27 mouse cellular contexts compared by ENCODE assay signal in the genomic region with DNA sequence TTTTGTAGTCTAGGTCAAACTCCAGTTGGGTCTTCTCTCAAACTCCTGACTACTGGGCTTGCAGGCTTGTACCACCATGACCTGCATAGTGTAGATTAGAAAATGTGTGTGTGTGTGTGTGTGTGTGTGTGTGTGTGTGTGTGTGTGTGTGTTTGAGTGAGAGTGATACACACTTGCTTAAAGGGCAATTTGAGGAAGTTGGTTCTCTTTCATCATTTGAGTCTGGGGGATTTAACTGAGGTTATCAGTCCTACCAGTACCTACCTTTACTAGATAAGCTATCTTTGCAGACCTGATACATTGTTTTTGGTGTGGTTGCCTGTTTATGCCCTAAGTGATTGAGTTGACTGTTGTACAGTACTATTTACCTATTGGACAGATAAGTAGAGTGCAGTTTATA. TPM values are rescaled to one million over a fixed set of nuclear protein-coding genes. Genes with fewer than 3 reads are reported as not detected.
DNase-seq lines count a peak whose midpoint lies in the region; ATAC-seq and TF ChIP-seq lines count a peak whose summit lies in the region.
"Had no signal": no experiment of that assay in that cellular context is flagged by ENCODE, and none has a peak within 500 bp of the region (broad histone marks: within the 10 kb centered on the region; RNA-seq: fewer than 3 reads in every experiment).

No protein-coding gene starts in this region.

- H3K36me3 ChIP-seq in CH12.LX (replicated peaks in 1 of 2; ENCODE audit: control insufficient read depth in 1 of 2, insufficient read depth in 1 of 2, low read length in 1 of 2) = peaks cover 3 to 23% of the 10 kb centered on the region in 2 experiments
- H3K36me3 ChIP-seq in liver, embryonic 14.5 days (replicated peaks; ENCODE audit: control insufficient read depth, insufficient read depth, low read depth) = peaks cover 3% of the 10 kb centered on the region
- no peaks in the 10 kb centered on the region for H3K36me3 ChIP-seq in hindbrain, embryonic 16.5 days (ENCODE audit: control insufficient read depth, insufficient read depth, low read length)
- H3K36me3 ChIP-seq: embryonic facial prominence, embryonic 15.5 days; heart, embryonic 10.5 days; heart, embryonic 15.5 days; hindbrain, embryonic 12.5 days; lung, embryonic 15.5 days; midbrain, embryonic 15.5 days had no signal

- H3K79me2 ChIP-seq in CH12.LX (replicated peaks; ENCODE audit: control insufficient read depth, extremely low read depth, insufficient read depth, poor library complexity, severe bottlenecking) = peaks cover 87% of the 10 kb centered on the region

- H3K9ac ChIP-seq in CH12.LX (ENCODE audit: insufficient read depth, low read depth) = no peak overlapping the region
- no peak overlapping the region for H3K9ac ChIP-seq in liver, embryonic 14.5 days (replicated peaks)
- H3K9ac ChIP-seq in hindbrain, embryonic 16.5 days (ENCODE audit: low read depth, low read length) = no peak overlapping the region
- H3K9ac ChIP-seq: embryonic facial prominence, embryonic 15.5 days; heart, embryonic 15.5 days; hindbrain, embryonic 12.5 days; lung, embryonic 15.5 days; midbrain, embryonic 15.5 days had no signal

- no peak for DNase-seq in CH12.LX (ENCODE audit: extremely low read depth)
- no peak for DNase-seq in liver, embryonic 14.5 days (ENCODE audit: low read depth in 3 of 3, low spot score in 3 of 3)
- DNase-seq in layer of hippocampus, adult 2 months (ENCODE audit: low spot score in 2 of 2) = no peak
- no peak for DNase-seq in lung, postnatal 10 days
- DNase-seq in thymus, adult 18-20 months = no peak
- DNase-seq: adrenal gland, postnatal 25 days; cerebellum, adult 2 months; cerebellum, postnatal 14 days; gastrocnemius, postnatal 14 days; heart, adult 11 months; kidney, adult 8-10 months; left cerebral cortex, postnatal 4 days; right cerebral cortex, postnatal 4 days had no signal

- peak; percentile 47; the same call in 1 of the 2 replicates for ATAC-seq in liver, embryonic 14.5 days (ENCODE audit: insufficient read depth)
- 0 out of 2 replicates have a peak, but pooled peaks have one; percentile 23 for ATAC-seq in megakaryocyte, adult 5-6 weeks (ENCODE audit: poor library complexity, severe bottlenecking)
- ATAC-seq in hindbrain, embryonic 16.5 days = no peak
- ATAC-seq: forebrain, embryonic 14.5 days; intestine, embryonic 16.5 days; midbrain, embryonic 15.5 days had no signal

- TF ChIP-seq RAD21 in CH12.LX (IDR thresholded peaks at IDR 0.05; ENCODE audit: low read depth, low read length) = no peak

- no peak overlapping the region for H3K27ac ChIP-seq in CH12.LX (ENCODE audit: insufficient read depth, low read depth)
- peak overlapping the region; percentile 24 for H3K27ac ChIP-seq in bone marrow macrophage, adult 2 months (ENCODE audit: insufficient read depth, low read depth, low read length)
- H3K27ac ChIP-seq in liver, embryonic 14.5 days = no peak overlapping the region
- H3K27ac ChIP-seq in layer of hippocampus, adult 2 months = no peak overlapping the region
- H3K27ac ChIP-seq in hindbrain, embryonic 16.5 days (ENCODE audit: low read depth, low read length) = no peak overlapping the region
- H3K27ac ChIP-seq: embryonic facial prominence, embryonic 10.5 days; embryonic facial prominence, embryonic 15.5 days; heart, embryonic 10.5 days; heart, embryonic 15.5 days; hindbrain, embryonic 12.5 days; kidney, postnatal 0 days; lung, embryonic 15.5 days; midbrain, embryonic 10.5 days; midbrain, embryonic 15.5 days had no signal

- dilution Hi-C loops in CH12.LX (cut with MboI; ENCODE audit: extremely low pct_ligation_motif_present, extremely low pct_unique_long_range_greater_than_20kb, low sequenced_read_pairs) = no loop called here

- in situ Hi-C loops in CH12.LX (cut with MboI; ENCODE audit: low pct_ligation_motif_present, low pct_unique_long_range_greater_than_20kb, low sequenced_read_pairs) = no loop called here

- no peak for TF ChIP-seq POLR2A in CH12.LX (IDR thresholded peaks at IDR 0.05; ENCODE audit: low read depth, low read length)
- TF ChIP-seq POLR2A in bone marrow macrophage, adult 2 months (IDR thresholded peaks at IDR 0.05; ENCODE audit: borderline replicate concordance, low read depth, low read length) = no peak

- peak overlapping the region; percentile 29; the same call in 1 of the 2 replicates for H3K4me2 ChIP-seq in CH12.LX (ENCODE audit: insufficient read depth, low read depth, poor library complexity, severe bottlenecking)
- H3K4me2 ChIP-seq in liver, embryonic 14.5 days (ENCODE audit: low read depth) = no peak overlapping the region
- no peak overlapping the region for H3K4me2 ChIP-seq in hindbrain, embryonic 16.5 days (ENCODE audit: low read length)
- H3K4me2 ChIP-seq: embryonic facial prominence, embryonic 15.5 days; heart, embryonic 15.5 days; hindbrain, embryonic 12.5 days; lung, embryonic 15.5 days; midbrain, embryonic 15.5 days had no signal

- no peaks in the 10 kb centered on the region for H3K27me3 ChIP-seq in CH12.LX (replicated peaks)
- no peaks in the 10 kb centered on the region for H3K27me3 ChIP-seq in liver, embryonic 14.5 days (ENCODE audit: control insufficient read depth, insufficient read depth, low read length)
- H3K27me3 ChIP-seq in hindbrain, embryonic 16.5 days (replicated peaks; ENCODE audit: control insufficient read depth, insufficient read depth, low read length) = no peaks in the 10 kb centered on the region
- H3K27me3 ChIP-seq: embryonic facial prominence, embryonic 15.5 days; heart, embryonic 15.5 days; hindbrain, embryonic 12.5 days; lung, embryonic 15.5 days; midbrain, embryonic 15.5 days had no signal

- TF ChIP-seq EP300 in CH12.LX (IDR thresholded peaks at IDR 0.05; ENCODE audit: low read length) = no peak
- TF ChIP-seq EP300 in liver, embryonic 14.5 days (IDR thresholded peaks at IDR 0.05; ENCODE audit: low read depth) = peak; percentile 30; the same call in 1 of the 2 replicates

- no peak for TF ChIP-seq CTCF in CH12.LX (conservative IDR thresholded peaks at IDR 0.05 in 1 of 2, IDR thresholded peaks at IDR 0.05 in 1 of 2; ENCODE audit: low read depth in 2 of 2, low read length in 2 of 2)
- TF ChIP-seq CTCF in bone marrow macrophage, adult 2 months (IDR thresholded peaks at IDR 0.05; ENCODE audit: low read depth, low read length) = no peak
- TF ChIP-seq CTCF in liver, embryonic 14.5 days (IDR thresholded peaks at IDR 0.05; ENCODE audit: low read depth) = no peak
- TF ChIP-seq CTCF in layer of hippocampus, adult 2 months (conservative IDR thresholded peaks at IDR 0.05) = no peak

- H3K9me3 ChIP-seq in CH12.LX (replicated peaks; ENCODE audit: low read length) = no peaks in the 10 kb centered on the region
- H3K9me3 ChIP-seq in liver, embryonic 14.5 days (ENCODE audit: control insufficient read depth, low read length) = no peaks in the 10 kb centered on the region
- no peaks in the 10 kb centered on the region for H3K9me3 ChIP-seq in hindbrain, embryonic 16.5 days (ENCODE audit: control insufficient read depth, low read length)
- H3K9me3 ChIP-seq: embryonic facial prominence, embryonic 10.5 days; embryonic facial prominence, embryonic 15.5 days; heart, embryonic 10.5 days; heart, embryonic 15.5 days; hindbrain, embryonic 12.5 days; lung, embryonic 15.5 days; midbrain, embryonic 10.5 days; midbrain, embryonic 15.5 days had no signal

- H3K4me1 ChIP-seq in CH12.LX (ENCODE audit: control insufficient read depth in 1 of 2, insufficient read depth in 2 of 2) = peaks cover 3 to 26% of the 10 kb centered on the region in 2 experiments; a peak in 3 of 4 replicates
- H3K4me1 ChIP-seq in bone marrow macrophage, adult 2 months (ENCODE audit: control insufficient read depth, insufficient read depth, low read length) = peaks cover 30% of the 10 kb centered on the region
- H3K4me1 ChIP-seq in liver, embryonic 14.5 days (replicated peaks; ENCODE audit: control insufficient read depth in 2 of 2, insufficient read depth in 2 of 2, low read length in 1 of 2) = peaks cover 20 to 35% of the 10 kb centered on the region in 2 experiments
- H3K4me1 ChIP-seq in hindbrain, embryonic 16.5 days (ENCODE audit: control insufficient read depth, insufficient read depth, low read depth, low read length) = peaks cover 7% of the 10 kb centered on the region

- H3K4me3 ChIP-seq in CH12.LX (replicated peaks in 1 of 3; ENCODE audit: low read depth in 2 of 3, low read length in 2 of 3, poor library complexity in 1 of 3) = no peak overlapping the region
- H3K4me3 ChIP-seq in bone marrow macrophage, adult 2 months (ENCODE audit: insufficient read depth, low read length) = no peak overlapping the region
- H3K4me3 ChIP-seq in liver, embryonic 14.5 days (ENCODE audit: insufficient read depth in 1 of 2, low read depth in 2 of 2, low read length in 2 of 2) = no peak overlapping the region
- no peak overlapping the region for H3K4me3 ChIP-seq in layer of hippocampus, adult 2 months
- H3K4me3 ChIP-seq in hindbrain, embryonic 16.5 days (ENCODE audit: low read length) = no peak overlapping the region
- H3K4me3 ChIP-seq: embryonic facial prominence, embryonic 10.5 days; embryonic facial prominence, embryonic 15.5 days; heart, embryonic 10.5 days; heart, embryonic 15.5 days; hindbrain, embryonic 12.5 days; lung, embryonic 15.5 days; midbrain, embryonic 10.5 days; midbrain, embryonic 15.5 days had no signal

TF ChIP-seq in CH12.LX, 34 proteins besides CTCF, POLR2A, EP300 and RAD21 (continues in another document):
- no peak for TF ChIP-seq UBTF (IDR thresholded peaks at IDR 0.05; ENCODE audit: low read depth, low read length)

RNA-seq across cellular contexts. Expression of a gene that starts 6.2 kb away (rescaled TPM):
- 38.3 and 42.8 TPM in 2 replicates for total RNA-seq in CH12.LX (2012; rRNA removed)
- 43.2 and 52.7 TPM in 2 replicates for total RNA-seq in CH12.LX (2014; rRNA removed)
- polyA plus RNA-seq in CH12.LX (2012; ENCODE audit: insufficient read length, low read depth) = 29.4 and 31.9 TPM in 2 replicates
- polyA plus RNA-seq in bone marrow macrophage, adult 2 months (2012; ENCODE audit: insufficient read depth, insufficient read length, missing spikeins) = 23.0 and 25.4 TPM in 2 replicates
- polyA plus RNA-seq in liver, embryonic 14.5 days (2012; rRNA removed) = 6.5 and 8.4 TPM in 2 replicates
- polyA plus RNA-seq in liver, embryonic 14.5 days (2014; fragmentation: Nextera tagmentation; extraction: Ambion mirVana) = 13.1 and 14.8 TPM in 2 replicates
- 24.3 and 30.8 TPM in 2 replicates for total RNA-seq in megakaryocyte, adult 5-6 weeks (2015)
- total RNA-seq in megakaryocyte, adult 5-6 weeks (2017) = 44.2 and 50.4 TPM in 2 replicates
- total RNA-seq in layer of hippocampus, adult 2 months (2021) = 10 to 100 TPM; 23.9 to 33.4 TPM
- 6.6 and 8.7 TPM in 2 replicates for polyA plus RNA-seq in hindbrain, embryonic 16.5 days (2015; fragmentation: Nextera tagmentation; extraction: Ambion mirVana)

RNA-seq across cellular contexts. Expression of a gene that starts 12.7 kb away (rescaled TPM):
- total RNA-seq in CH12.LX (2012; rRNA removed) = 1.4 and 1.6 TPM in 2 replicates
- 0.64 and 1.3 TPM in 2 replicates for total RNA-seq in CH12.LX (2014; rRNA removed)
- 1.8 and 2.1 TPM in 2 replicates for polyA plus RNA-seq in CH12.LX (2012; ENCODE audit: insufficient read length, low read depth)
- polyA plus RNA-seq in bone marrow macrophage, adult 2 months (2012; ENCODE audit: insufficient read depth, insufficient read length, missing spikeins) = 2.1 and 2.3 TPM in 2 replicates
- 1.1 and 1.2 TPM in 2 replicates for polyA plus RNA-seq in liver, embryonic 14.5 days (2012; rRNA removed)
- 0.72 and 0.97 TPM in 2 replicates for polyA plus RNA-seq in liver, embryonic 14.5 days (2014; fragmentation: Nextera tagmentation; extraction: Ambion mirVana)
- 0.42 and 0.84 TPM in 2 replicates for total RNA-seq in megakaryocyte, adult 5-6 weeks (2015)
- total RNA-seq in megakaryocyte, adult 5-6 weeks (2017) = 0.24 and 0.81 TPM in 2 replicates
- total RNA-seq in layer of hippocampus, adult 2 months (2021) = 1 to 10 TPM; 6.9 to 9.0 TPM
- polyA plus RNA-seq in hindbrain, embryonic 16.5 days (2015; fragmentation: Nextera tagmentation; extraction: Ambion mirVana) = 28.2 and 44.1 TPM in 2 replicates
